9 mouse cellular contexts compared by ENCODE assay signal in the genomic region with DNA sequence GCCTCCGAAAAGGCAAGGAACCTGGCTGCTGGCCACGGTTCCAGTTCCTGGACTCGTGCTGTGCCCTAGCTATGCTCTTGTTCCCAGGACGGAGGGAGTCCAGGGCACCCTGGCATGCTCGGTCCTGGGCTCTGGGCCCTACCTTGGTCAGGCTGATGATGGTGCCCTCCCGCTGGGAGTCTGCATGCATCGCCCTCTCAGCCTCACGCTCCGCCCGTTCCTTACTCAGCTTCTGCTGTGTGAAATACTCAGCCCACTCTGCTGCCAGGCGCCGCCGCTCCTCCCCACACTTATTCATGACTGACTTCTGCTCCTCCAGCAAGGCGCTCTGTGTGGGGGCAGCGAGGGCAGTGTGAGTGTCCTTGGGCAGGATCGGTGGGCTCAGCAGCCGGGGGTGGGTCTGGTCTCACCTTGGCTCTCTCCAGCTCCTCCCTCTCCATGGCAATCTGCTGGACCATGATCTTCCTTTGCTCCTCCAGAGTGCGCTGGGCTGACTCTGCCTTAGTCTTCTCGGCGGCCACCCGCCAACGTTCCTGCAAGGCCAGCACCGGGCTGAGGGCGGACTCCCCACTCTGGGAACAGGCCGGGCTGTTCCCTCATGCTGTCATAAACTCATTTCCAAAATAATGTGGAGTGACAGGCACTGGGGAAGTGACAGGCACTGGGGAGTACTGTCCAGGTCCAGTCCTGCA. TPM values are rescaled to one million over a fixed set of nuclear protein-coding genes. Genes with fewer than 3 reads are reported as not detected.
A peak's percentile ranks its signal among the peaks of the same experiment; 100 is the strongest.
DNase-seq lines count a peak whose midpoint lies in the region; ATAC-seq and TF ChIP-seq lines count a peak whose summit lies in the region.
"Had no signal": no experiment of that assay in that cellular context is flagged by ENCODE, and none has a peak within 500 bp of the region (broad histone marks: within the 10 kb centered on the region; RNA-seq: fewer than 3 reads in every experiment).

No protein-coding gene starts in this region.

- DNase-seq in kidney, adult 11 months = peak; percentile 85
- peak; percentile 80 for DNase-seq in cerebellum, adult 11-12 months
- peak; percentile 75 for DNase-seq in kidney, adult 18-20 months
- DNase-seq in left cerebral cortex, postnatal 14 days (ENCODE audit: low spot score in 2 of 2) = peak; percentile 65 to 67
- DNase-seq in stomach, postnatal 0 days (ENCODE audit: low spot score) = peak; percentile 87

- H3K27ac ChIP-seq in kidney, embryonic 14.5 days (ENCODE audit: low read depth, low read length) = no peak overlapping the region
- peak overlapping the region; percentile 86 for H3K27ac ChIP-seq in stomach, postnatal 0 days (replicated peaks)
- H3K27ac ChIP-seq in heart, embryonic 12.5 days (ENCODE audit: poor library complexity, severe bottlenecking) = no peak overlapping the region

- no peak overlapping the region for H3K4me2 ChIP-seq in kidney, embryonic 14.5 days (replicated peaks; ENCODE audit: low read depth, low read length)
- H3K4me2 ChIP-seq in stomach, postnatal 0 days (replicated peaks; ENCODE audit: low read depth) = no peak overlapping the region; the same call in 1 of the 2 replicates
- H3K4me2 ChIP-seq in heart, embryonic 12.5 days = no peak overlapping the region

- 76% methylated on average over 25 of the region's 25 CpGs for WGBS in kidney, embryonic 14.5 days
- WGBS in stomach, postnatal 0 days = 61% methylated on average over 25 of the region's 25 CpGs
- WGBS in heart, embryonic 12.5 days = 75% methylated on average over 25 of the region's 25 CpGs

- H3K36me3 ChIP-seq in kidney, embryonic 14.5 days (ENCODE audit: control insufficient read depth, insufficient read depth, low read length) = peaks cover 92% of the 10 kb centered on the region
- H3K36me3 ChIP-seq in stomach, postnatal 0 days (ENCODE audit: control insufficient read depth, insufficient read depth, low read length) = peaks cover 28% of the 10 kb centered on the region
- H3K36me3 ChIP-seq in heart, embryonic 12.5 days = peaks cover 98% of the 10 kb centered on the region

- H3K9me3 ChIP-seq in kidney, embryonic 14.5 days (ENCODE audit: control insufficient read depth, low read length) = no peaks in the 10 kb centered on the region
- H3K9me3 ChIP-seq in stomach, postnatal 0 days (ENCODE audit: control insufficient read depth, low read length) = no peaks in the 10 kb centered on the region
- H3K9me3 ChIP-seq in heart, embryonic 12.5 days (replicated peaks) = no peaks in the 10 kb centered on the region

- H3K4me1 ChIP-seq in kidney, embryonic 14.5 days (ENCODE audit: control insufficient read depth, insufficient read depth, low read length) = no peaks in the 10 kb centered on the region
- no peaks in the 10 kb centered on the region for H3K4me1 ChIP-seq in stomach, postnatal 0 days (replicated peaks; ENCODE audit: control insufficient read depth, insufficient read depth)
- H3K4me1 ChIP-seq in heart, embryonic 12.5 days (replicated peaks) = 0 out of 2 replicates have a peak, but pooled peaks cover 11% of the 10 kb centered on the region

- no peaks in the 10 kb centered on the region for H3K27me3 ChIP-seq in kidney, embryonic 14.5 days (ENCODE audit: control insufficient read depth, insufficient read depth, low read length)
- no peaks in the 10 kb centered on the region for H3K27me3 ChIP-seq in stomach, postnatal 0 days (ENCODE audit: control insufficient read depth, insufficient read depth, low read length)
- H3K27me3 ChIP-seq in heart, embryonic 12.5 days (replicated peaks) = no peaks in the 10 kb centered on the region

- ATAC-seq in kidney, embryonic 14.5 days (ENCODE audit: low FRiP score, low TSS enrichment) = no peak
- ATAC-seq in stomach, postnatal 0 days (ENCODE audit: low FRiP score, low TSS enrichment) = peak; percentile 74
- no peak for ATAC-seq in heart, embryonic 12.5 days (ENCODE audit: insufficient number of reproducible peaks, low FRiP score)
- ATAC-seq in megakaryocyte-erythroid progenitor cell, adult 5-6 weeks (replicated peaks; ENCODE audit: low FRiP score, low TSS enrichment, poor library complexity, severe bottlenecking) = no peak

- no peak for TF ChIP-seq EP300 in stomach, postnatal 0 days (optimal IDR thresholded peaks at IDR 0.05)

- intact Hi-C loops in left cerebral cortex, postnatal 14 days (cut with DNase I) = no loop called here

- no peak overlapping the region for H3K9ac ChIP-seq in kidney, embryonic 14.5 days (ENCODE audit: low read depth, low read length)
- H3K9ac ChIP-seq in stomach, postnatal 0 days (ENCODE audit: low read length) = peak overlapping the region; percentile 35; the same call in 1 of the 2 replicates
- H3K9ac ChIP-seq in heart, embryonic 12.5 days = no peak overlapping the region; the same call in 1 of the 2 replicates

- H3K4me3 ChIP-seq in kidney, embryonic 14.5 days (ENCODE audit: low read length) = no peak overlapping the region
- H3K4me3 ChIP-seq in stomach, postnatal 0 days (ENCODE audit: low read depth, low read length) = no peak overlapping the region
- H3K4me3 ChIP-seq in heart, embryonic 12.5 days = no peak overlapping the region
- H3K4me3 ChIP-seq: erythroblast, embryonic 14.5 days had no signal

- no peak for TF ChIP-seq CTCF in stomach, postnatal 0 days (IDR thresholded peaks at IDR 0.05; ENCODE audit: low read depth)

RNA-seq across cellular contexts. Expression of a gene that starts 7.8 kb away (rescaled TPM):
- polyA plus RNA-seq in kidney, embryonic 14.5 days (2014; fragmentation: Nextera tagmentation; extraction: Ambion mirVana) = 111 and 114 TPM in 2 replicates
- total RNA-seq in left cerebral cortex, postnatal 14 days (2021) = 10 to 100 TPM; 51.1 to 56.1 TPM
- 49.5 and 50.2 TPM in 2 replicates for polyA plus RNA-seq in stomach, postnatal 0 days (2015; fragmentation: Nextera tagmentation; extraction: Ambion mirVana)
- 85.0 and 89.1 TPM in 2 replicates for polyA plus RNA-seq in heart, embryonic 12.5 days (2016; fragmentation: Nextera tagmentation; extraction: Ambion mirVana)
- 79.8 and 89.1 TPM in 2 replicates for total RNA-seq in megakaryocyte-erythroid progenitor cell, adult 5-6 weeks (2014; fragmentation: Nextera tagmentation)
- total RNA-seq in megakaryocyte-erythroid progenitor cell, adult 5-6 weeks (2017) = 39.6 and 49.6 TPM in 2 replicates

RNA-seq across cellular contexts. Expression of a gene that starts 15.5 kb away (rescaled TPM):
- 3.2 and 4.1 TPM in 2 replicates for polyA plus RNA-seq in kidney, embryonic 14.5 days (2014; fragmentation: Nextera tagmentation; extraction: Ambion mirVana)
- 1 to 10 TPM; 5.4 to 7.0 TPM for total RNA-seq in left cerebral cortex, postnatal 14 days (2021)
- polyA plus RNA-seq in stomach, postnatal 0 days (2015; fragmentation: Nextera tagmentation; extraction: Ambion mirVana) = 3.3 and 4.1 TPM in 2 replicates
- 4.7 and 4.9 TPM in 2 replicates for polyA plus RNA-seq in heart, embryonic 12.5 days (2016; fragmentation: Nextera tagmentation; extraction: Ambion mirVana)
- total RNA-seq in megakaryocyte-erythroid progenitor cell, adult 5-6 weeks (2014; fragmentation: Nextera tagmentation) = 17.4 and 20.5 TPM in 2 replicates
- total RNA-seq in megakaryocyte-erythroid progenitor cell, adult 5-6 weeks (2017) = 8.2 and 8.3 TPM in 2 replicates

RNA-seq across cellular contexts. Expression of a gene that starts 19.4 kb away (rescaled TPM):
- 12.2 and 12.8 TPM in 2 replicates for polyA plus RNA-seq in kidney, embryonic 14.5 days (2014; fragmentation: Nextera tagmentation; extraction: Ambion mirVana)
- total RNA-seq in left cerebral cortex, postnatal 14 days (2021) = 1 to 10 TPM; 8.7 to 9.0 TPM
- 33.8 and 34.6 TPM in 2 replicates for polyA plus RNA-seq in stomach, postnatal 0 days (2015; fragmentation: Nextera tagmentation; extraction: Ambion mirVana)
- polyA plus RNA-seq in heart, embryonic 12.5 days (2016; fragmentation: Nextera tagmentation; extraction: Ambion mirVana) = 54.8 and 58.2 TPM in 2 replicates
- total RNA-seq in megakaryocyte-erythroid progenitor cell, adult 5-6 weeks (2014; fragmentation: Nextera tagmentation) = 8.7 and 12.2 TPM in 2 replicates
- total RNA-seq in megakaryocyte-erythroid progenitor cell, adult 5-6 weeks (2017) = 2.3 and 6.5 TPM in 2 replicates

RNA-seq across cellular contexts. Expression of a gene that starts 21.5 kb away (rescaled TPM):
- polyA plus RNA-seq in kidney, embryonic 14.5 days (2014; fragmentation: Nextera tagmentation; extraction: Ambion mirVana) = 19.6 and 36.8 TPM in 2 replicates
- 10 to 100 TPM; 88.7 to 94.7 TPM for total RNA-seq in left cerebral cortex, postnatal 14 days (2021)
- 8.0 and 8.8 TPM in 2 replicates for polyA plus RNA-seq in stomach, postnatal 0 days (2015; fragmentation: Nextera tagmentation; extraction: Ambion mirVana)
- polyA plus RNA-seq in heart, embryonic 12.5 days (2016; fragmentation: Nextera tagmentation; extraction: Ambion mirVana) = 37.2 and 37.5 TPM in 2 replicates
- 27.2 and 30.0 TPM in 2 replicates for total RNA-seq in megakaryocyte-erythroid progenitor cell, adult 5-6 weeks (2014; fragmentation: Nextera tagmentation)
- total RNA-seq in megakaryocyte-erythroid progenitor cell, adult 5-6 weeks (2017) = 21.6 and 32.0 TPM in 2 replicates

RNA-seq across cellular contexts. Expression of a gene that starts 52.2 kb away (rescaled TPM):
- 74.1 and 76.3 TPM in 2 replicates for polyA plus RNA-seq in kidney, embryonic 14.5 days (2014; fragmentation: Nextera tagmentation; extraction: Ambion mirVana)
- 10 to 100 TPM; 41.5 to 44.0 TPM for total RNA-seq in left cerebral cortex, postnatal 14 days (2021)
- polyA plus RNA-seq in stomach, postnatal 0 days (2015; fragmentation: Nextera tagmentation; extraction: Ambion mirVana) = 51.9 and 52.6 TPM in 2 replicates
- polyA plus RNA-seq in heart, embryonic 12.5 days (2016; fragmentation: Nextera tagmentation; extraction: Ambion mirVana) = 74.9 and 75.5 TPM in 2 replicates
- total RNA-seq in megakaryocyte-erythroid progenitor cell, adult 5-6 weeks (2014; fragmentation: Nextera tagmentation) = 82.7 and 85.5 TPM in 2 replicates
- 28.1 and 28.8 TPM in 2 replicates for total RNA-seq in megakaryocyte-erythroid progenitor cell, adult 5-6 weeks (2017)
